Comparison of ENCODE assay signal across 25 mouse cellular contexts in the genomic region with DNA sequence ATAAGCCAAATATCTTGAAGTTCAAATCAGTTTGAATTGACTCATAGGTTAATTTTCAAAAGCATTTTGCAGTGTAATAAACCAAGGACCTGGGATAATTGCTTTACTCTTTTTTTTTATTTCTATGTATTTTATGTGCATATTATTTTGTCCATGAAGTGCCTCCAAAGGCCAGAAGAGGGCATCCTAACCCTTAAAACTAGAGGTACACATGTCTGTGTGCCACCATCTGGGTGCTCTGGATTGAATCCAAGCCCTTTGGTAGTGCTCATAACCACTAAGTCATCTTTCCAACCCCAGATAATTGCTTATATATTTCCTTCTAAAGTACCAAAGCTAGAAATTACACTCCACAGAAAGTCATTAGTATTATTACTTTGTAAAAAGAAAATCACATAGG. TPM values are rescaled to one million over a fixed set of nuclear protein-coding genes. Genes with fewer than 3 reads are reported as not detected.
DNase-seq lines count a peak whose midpoint lies in the region; ATAC-seq lines count a peak whose summit lies in the region.
"Had no signal": no experiment of that assay in that cellular context is flagged by ENCODE, and none has a peak within 500 bp of the region (broad histone marks: within the 10 kb centered on the region; RNA-seq: fewer than 3 reads in every experiment).

No protein-coding gene starts in this region.

- H3K27me3 ChIP-seq in kidney, embryonic 16.5 days (ENCODE audit: insufficient read depth, low read length): no peaks in the 10 kb centered on the region
- H3K27me3 ChIP-seq in heart, embryonic 10.5 days (ENCODE audit: insufficient read depth, poor library complexity, severe bottlenecking): no peaks in the 10 kb centered on the region
- H3K27me3 ChIP-seq: forebrain, embryonic 12.5 days; heart, embryonic 12.5 days; hindbrain, embryonic 15.5 days; liver, embryonic 13.5 days; midbrain, embryonic 15.5 days had no signal

- H3K9me3 ChIP-seq in kidney, embryonic 16.5 days (ENCODE audit: low read length): no peaks in the 10 kb centered on the region; the same call in 1 of the 2 replicates
- H3K9me3 ChIP-seq in heart, embryonic 10.5 days: peaks cover 14% of the 10 kb centered on the region

- peak; percentile 1 for DNase-seq in cerebellum, adult 8-10 months
- no peak for DNase-seq in cerebellum, adult 9-11 months
- DNase-seq in kidney, postnatal 14 days: peak; percentile 1
- DNase-seq in 416B (ENCODE audit: low read depth): peak; percentile 53
- DNase-seq in cerebellum, postnatal 14 days: peak; percentile 55 to 64
- no peak for DNase-seq in adrenal gland, adult 8-10 months
- no peak for DNase-seq in heart, embryonic 10.5 days (ENCODE audit: low spot score)
- DNase-seq: B cell, adult 2 months; gastrocnemius, postnatal 25 days; liver, embryonic 13.5 days; thymus, postnatal 25 days had no signal

- no peak for ATAC-seq in kidney, embryonic 16.5 days (ENCODE audit: low FRiP score, low TSS enrichment)
- ATAC-seq: lung, postnatal 0 days; midbrain, embryonic 15.5 days had no signal

- H3K4me3 ChIP-seq in kidney, embryonic 16.5 days (ENCODE audit: low read length): no peak overlapping the region
- H3K4me3 ChIP-seq in heart, embryonic 10.5 days: no peak overlapping the region
- H3K4me3 ChIP-seq: forebrain, embryonic 12.5 days; heart, embryonic 12.5 days; hindbrain, embryonic 15.5 days; left cerebral cortex, adult 2 months; liver, embryonic 13.5 days; midbrain, embryonic 15.5 days had no signal

- H3K36me3 ChIP-seq in kidney, embryonic 16.5 days (ENCODE audit: insufficient read depth, low read length): no peaks in the 10 kb centered on the region
- no peaks in the 10 kb centered on the region for H3K36me3 ChIP-seq in heart, embryonic 10.5 days
- H3K36me3 ChIP-seq: forebrain, embryonic 12.5 days; heart, embryonic 12.5 days; hindbrain, embryonic 15.5 days; liver, embryonic 13.5 days; midbrain, embryonic 15.5 days had no signal

- no peak overlapping the region for H3K27ac ChIP-seq in kidney, embryonic 16.5 days (ENCODE audit: low read length)
- H3K27ac ChIP-seq in heart, embryonic 10.5 days: no peak overlapping the region
- H3K27ac ChIP-seq: forebrain, embryonic 12.5 days; hindbrain, embryonic 15.5 days; kidney, postnatal 0 days; left cerebral cortex, adult 2 months; liver, embryonic 13.5 days; midbrain, embryonic 15.5 days had no signal

- no peaks in the 10 kb centered on the region for H3K4me1 ChIP-seq in kidney, embryonic 16.5 days (ENCODE audit: insufficient read depth, low read length)
- H3K4me1 ChIP-seq in heart, embryonic 10.5 days: no peaks in the 10 kb centered on the region
- H3K4me1 ChIP-seq: forebrain, embryonic 12.5 days; heart, embryonic 12.5 days; hindbrain, embryonic 15.5 days; liver, embryonic 13.5 days; midbrain, embryonic 15.5 days had no signal

- H3K4me2 ChIP-seq in kidney, embryonic 16.5 days (replicated peaks; ENCODE audit: low read depth, low read length): no peak overlapping the region
- H3K4me2 ChIP-seq: forebrain, embryonic 12.5 days; heart, embryonic 12.5 days; hindbrain, embryonic 15.5 days; liver, embryonic 13.5 days; midbrain, embryonic 15.5 days had no signal

- no peak overlapping the region for H3K9ac ChIP-seq in kidney, embryonic 16.5 days (replicated peaks; ENCODE audit: low read length)
- H3K9ac ChIP-seq: forebrain, embryonic 12.5 days; heart, embryonic 12.5 days; hindbrain, embryonic 15.5 days; liver, embryonic 13.5 days; midbrain, embryonic 15.5 days had no signal

RNA-seq across cellular contexts. Expression of gene Olfr398, which starts 2.9 kb away (rescaled TPM):
- polyA plus RNA-seq in kidney, embryonic 16.5 days (2015; fragmentation: Nextera tagmentation; extraction: Ambion mirVana): not detected in 2 replicates
- total RNA-seq in adrenal gland, adult 8-10 months (2022): not detected
- not detected in 2 replicates for polyA plus RNA-seq in heart, embryonic 10.5 days (2016; fragmentation: Nextera tagmentation; extraction: Ambion mirVana)
- total RNA-seq: gastrocnemius, postnatal 25 days; heart, postnatal 25 days; left cerebral cortex, adult 2 months; megakaryocyte progenitor cell, adult 5-6 weeks; neutrophil, adult 5-6 weeks had no signal
- polyA plus RNA-seq: cerebellum, adult 2 months; forebrain, embryonic 12.5 days; heart, embryonic 12.5 days; hindbrain, embryonic 15.5 days; kidney, postnatal 0 days; limb, embryonic 11.5 days; liver, embryonic 13.5 days; lung, postnatal 0 days; midbrain, embryonic 15.5 days had no signal

RNA-seq across cellular contexts. Expression of gene Olfr397, which starts 32.5 kb away (rescaled TPM):
- polyA plus RNA-seq in kidney, embryonic 16.5 days (2015; fragmentation: Nextera tagmentation; extraction: Ambion mirVana): not detected in 2 replicates
- not detected for total RNA-seq in adrenal gland, adult 8-10 months (2022)
- polyA plus RNA-seq in heart, embryonic 10.5 days (2016; fragmentation: Nextera tagmentation; extraction: Ambion mirVana): not detected in 2 replicates
- total RNA-seq: gastrocnemius, postnatal 25 days; heart, postnatal 25 days; left cerebral cortex, adult 2 months; megakaryocyte progenitor cell, adult 5-6 weeks; neutrophil, adult 5-6 weeks had no signal
- polyA plus RNA-seq: cerebellum, adult 2 months; forebrain, embryonic 12.5 days; heart, embryonic 12.5 days; hindbrain, embryonic 15.5 days; kidney, postnatal 0 days; limb, embryonic 11.5 days; liver, embryonic 13.5 days; lung, postnatal 0 days; midbrain, embryonic 15.5 days; testis, adult 2 months had no signal

RNA-seq across cellular contexts. Expression of gene Olfr23, which starts 56.6 kb away (rescaled TPM):
- not detected in 2 replicates for polyA plus RNA-seq in kidney, embryonic 16.5 days (2015; fragmentation: Nextera tagmentation; extraction: Ambion mirVana)
- not detected for total RNA-seq in adrenal gland, adult 8-10 months (2022)
- polyA plus RNA-seq in heart, embryonic 10.5 days (2016; fragmentation: Nextera tagmentation; extraction: Ambion mirVana): not detected in 2 replicates
- total RNA-seq: gastrocnemius, postnatal 25 days; heart, postnatal 25 days; left cerebral cortex, adult 2 months; megakaryocyte progenitor cell, adult 5-6 weeks; neutrophil, adult 5-6 weeks had no signal
- polyA plus RNA-seq: cerebellum, adult 2 months; forebrain, embryonic 12.5 days; heart, embryonic 12.5 days; hindbrain, embryonic 15.5 days; kidney, postnatal 0 days; limb, embryonic 11.5 days; liver, embryonic 13.5 days; lung, postnatal 0 days; midbrain, embryonic 15.5 days had no signal

Comparison
In these comparisons a context has a peak if more than half of its experiments do, and no peak if none do; other contexts are left out.
1. DNase-seq: peak in cerebellum, adult 8-10 months (single experiment), kidney, postnatal 14 days (single experiment), 416B (single experiment) and cerebellum, postnatal 14 days (2 of 2); none in cerebellum, adult 9-11 months (single experiment), adrenal gland, adult 8-10 months (single experiment) and heart, embryonic 10.5 days (single experiment).